Mouse (Mus musculus): ENCODE results near the gene Atp6v0d1. TPM values are rescaled to one million over a fixed set of nuclear protein-coding genes. Genes with fewer than 3 reads are reported as not detected.

The Atp6v0d1 gene
- polyA plus RNA-seq, 1 experiment, result 65.1 TPM

DNA sequence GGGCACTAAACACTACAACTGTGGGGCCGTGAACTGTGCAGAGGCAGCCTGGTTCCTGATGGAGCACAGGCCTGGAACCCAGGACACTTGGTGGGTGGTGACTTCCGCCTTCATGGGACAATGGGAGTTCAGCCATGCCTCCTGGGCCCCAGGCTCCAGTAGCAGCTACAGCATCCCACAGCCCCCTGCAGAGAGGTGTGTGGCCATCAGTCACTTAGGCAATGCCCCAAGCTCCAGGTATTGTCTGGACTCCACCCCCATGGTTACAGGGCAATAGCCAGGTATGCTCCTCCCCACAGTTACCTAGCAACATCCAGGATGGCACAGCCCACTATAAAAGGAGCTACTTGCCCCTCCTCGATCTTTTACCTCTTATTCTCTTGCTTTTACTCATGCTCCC lies 10.6 kb downstream of the Atp6v0d1 start:
- H3K4me1 ChIP-seq (ENCODE audit: control insufficient read depth, insufficient read depth, insufficient read length, low read length), result peaks cover 8% of the 10 kb centered on the region
- H3K4me3 ChIP-seq (ENCODE audit: insufficient read depth, low read depth, low read length), result no peak overlapping the region
- H3K27ac ChIP-seq (replicated peaks; ENCODE audit: low read depth, low read length), result no peak overlapping the region

DNA sequence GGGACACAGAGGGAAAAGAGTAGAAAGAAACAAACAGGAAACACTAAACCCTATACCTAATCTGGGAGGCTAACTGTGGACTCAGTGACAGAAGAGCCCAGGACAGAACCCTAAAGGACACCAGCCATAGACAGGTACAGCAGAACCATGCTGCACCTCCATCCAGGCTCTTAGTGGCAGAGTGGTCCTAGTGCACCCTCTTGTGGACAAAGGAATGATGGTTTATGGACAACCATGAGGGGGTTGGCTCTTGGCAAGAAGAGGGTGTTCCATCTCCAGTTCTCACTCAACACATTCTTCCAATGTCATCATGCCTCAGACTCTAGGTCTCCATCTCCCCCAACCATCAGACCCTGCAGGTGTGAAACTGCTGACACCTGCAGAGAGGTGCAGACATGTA lies 11.8 kb downstream of the Atp6v0d1 start:
- H3K4me1 ChIP-seq (ENCODE audit: control insufficient read depth, insufficient read depth, insufficient read length, low read length), result peaks cover 14% of the 10 kb centered on the region
- H3K4me3 ChIP-seq (ENCODE audit: insufficient read depth, low read depth, low read length), result no peak overlapping the region
- no peak overlapping the region for H3K27ac ChIP-seq (replicated peaks; ENCODE audit: low read depth, low read length)

GRCm38 (mm10) chr8:105552824-105553223 lies 13.0 kb downstream of the Atp6v0d1 start:
- H3K4me1 ChIP-seq (ENCODE audit: control insufficient read depth, insufficient read depth, insufficient read length, low read length), result peaks cover 14% of the 10 kb centered on the region
- no peak overlapping the region for H3K4me3 ChIP-seq (ENCODE audit: insufficient read depth, low read depth, low read length)
- H3K27ac ChIP-seq (replicated peaks; ENCODE audit: low read depth, low read length), result peak overlapping the region; percentile 53; the same call in 1 of the 2 replicates

DNA sequence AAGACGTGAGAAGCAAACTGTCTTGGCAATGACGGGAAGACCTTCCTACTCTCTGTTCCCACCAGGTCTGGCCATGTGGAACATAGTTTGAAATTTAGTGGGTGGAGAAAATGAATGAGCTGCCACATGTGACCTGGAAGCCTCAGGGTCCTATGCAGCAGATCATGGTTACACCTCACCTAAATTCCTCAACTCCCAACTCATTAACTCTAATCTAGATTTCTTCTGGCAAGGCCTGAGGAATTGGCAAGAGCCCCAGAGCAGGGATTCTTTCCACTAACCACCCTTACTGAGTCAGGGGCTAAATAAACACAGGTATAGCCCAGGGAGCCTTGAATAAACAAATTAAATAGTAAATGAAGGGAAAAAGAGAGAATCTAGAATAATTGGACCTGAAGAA lies 13.8 kb downstream of the Atp6v0d1 start:
- Histone ChIP-seq H3K4me3 (ENCODE audit: insufficient read depth, low read depth, low read length) (no peak overlapping the region), H3K27ac (replicated peaks; ENCODE audit: low read depth, low read length) (0 out of 2 replicates have a peak overlapping the region, but pooled peaks have one; percentile 13), H3K4me1 (ENCODE audit: control insufficient read depth, insufficient read depth, insufficient read length, low read length) (peaks cover 15% of the 10 kb centered on the region)

DNA sequence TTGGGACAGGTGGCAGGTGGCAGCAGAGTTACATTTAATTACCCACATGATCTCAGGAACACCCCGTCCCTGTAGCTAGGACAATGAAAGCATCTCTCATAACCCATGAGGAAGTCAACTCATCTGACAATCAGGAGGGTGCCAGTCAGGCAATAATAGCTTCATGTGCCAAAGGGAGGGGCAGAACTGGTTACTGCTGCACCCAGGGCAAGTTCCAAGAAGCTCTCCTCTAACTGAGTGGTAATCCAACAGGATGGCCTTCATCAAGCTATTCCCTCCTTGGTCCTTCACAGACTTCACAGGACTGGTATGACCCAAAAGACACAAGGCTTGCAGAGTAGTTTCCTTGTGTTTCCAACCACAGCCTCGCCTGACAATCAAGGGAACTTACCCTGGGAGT lies 15.8 kb downstream of the Atp6v0d1 start:
- peaks cover 33% of the 10 kb centered on the region for H3K4me1 ChIP-seq (ENCODE audit: control insufficient read depth, insufficient read depth, insufficient read length, low read length)
- H3K4me3 ChIP-seq (ENCODE audit: insufficient read depth, low read depth, low read length), result no peak overlapping the region
- H3K27ac ChIP-seq (replicated peaks; ENCODE audit: low read depth, low read length), result no peak overlapping the region

GRCm38 (mm10) chr8:105549506-105549905 lies 16.3 kb downstream of the Atp6v0d1 start:
- H3K27ac ChIP-seq (replicated peaks; ENCODE audit: low read depth, low read length), result no peak overlapping the region

DNA sequence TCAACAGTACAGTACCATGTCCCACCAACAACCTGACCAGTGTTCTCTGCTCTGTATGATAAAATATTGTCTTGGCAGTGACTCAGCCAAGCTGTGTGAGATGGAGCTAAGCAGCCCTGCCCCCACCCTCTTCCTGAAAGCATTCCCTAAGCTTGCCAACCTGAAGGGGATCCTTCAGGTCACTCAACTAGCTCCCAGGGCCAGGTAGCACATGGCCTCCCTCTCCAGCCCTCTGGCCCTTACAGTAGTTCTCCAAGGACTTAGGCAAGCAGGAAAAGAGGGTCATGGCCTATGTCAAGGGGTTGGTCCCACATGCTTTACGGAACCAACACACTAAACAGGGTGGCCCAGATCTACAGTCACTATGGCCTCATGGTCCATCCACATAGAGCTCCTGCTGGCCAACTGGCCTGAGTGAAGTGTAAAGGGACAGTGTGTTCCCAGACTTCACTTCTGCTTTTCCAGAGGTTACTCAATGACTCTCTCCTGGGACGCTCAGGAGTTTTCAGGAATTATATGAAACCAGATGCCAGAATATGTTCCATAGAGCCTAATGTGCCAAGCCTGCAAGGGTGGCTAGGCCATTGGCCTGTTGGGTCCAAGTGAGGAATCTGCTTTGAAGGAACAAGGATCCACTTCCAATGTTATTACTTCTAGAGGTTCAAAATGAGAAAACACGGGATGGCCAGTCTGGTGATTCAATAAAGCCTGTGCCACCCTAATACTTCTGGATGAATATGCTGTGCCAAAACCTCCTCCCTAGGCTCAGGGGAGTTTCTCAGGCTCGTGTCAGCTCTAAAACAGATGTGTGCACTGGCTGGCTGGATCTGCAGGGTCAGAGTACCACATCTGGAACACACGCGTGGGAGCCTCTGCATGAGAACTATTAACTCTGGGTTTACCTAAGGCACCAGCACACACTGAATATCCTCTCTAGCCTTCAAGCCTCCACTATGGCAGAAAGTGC lies 19.2 kb downstream of the Atp6v0d1 start:
- 0 out of 2 replicates have a peak overlapping the region, but pooled peaks have one; percentile 11 for H3K27ac ChIP-seq (replicated peaks; ENCODE audit: low read depth, low read length)

More at GRCm38 (mm10) chr8:105549506-105549905, 16.3 kb downstream of the Atp6v0d1 start:
- Histone ChIP-seq H3K4me3 (ENCODE audit: insufficient read depth, low read depth, low read length) (no peak overlapping the region), H3K4me1 (ENCODE audit: control insufficient read depth, insufficient read depth, insufficient read length, low read length) (peaks cover 39% of the 10 kb centered on the region)

DNA sequence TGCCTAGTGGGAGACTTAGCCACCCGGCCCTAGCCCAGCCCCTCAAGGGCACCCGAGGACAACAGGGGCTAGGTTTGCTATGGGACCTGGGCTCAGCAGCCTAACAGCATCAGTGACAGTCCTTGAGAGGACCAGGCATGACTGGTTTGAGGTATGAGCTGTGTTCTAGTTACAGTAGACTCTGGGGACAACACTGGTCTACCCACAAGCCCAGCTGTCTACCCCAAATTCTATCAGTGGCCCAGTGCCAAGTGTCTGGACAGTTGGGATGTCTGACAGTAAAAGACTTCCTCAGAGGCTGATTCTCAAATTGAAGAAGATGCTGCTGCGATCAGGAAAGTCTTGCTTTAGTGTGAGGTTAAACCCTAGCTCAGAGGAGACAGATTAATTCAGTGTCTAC lies 20.6 kb downstream of the Atp6v0d1 start:
- Histone ChIP-seq H3K27ac (replicated peaks; ENCODE audit: low read depth, low read length) (peak overlapping the region; percentile 45), H3K4me1 (ENCODE audit: control insufficient read depth, insufficient read depth, insufficient read length, low read length) (peaks cover 43% of the 10 kb centered on the region), H3K4me3 (ENCODE audit: insufficient read depth, low read depth, low read length) (no peak overlapping the region)

More for the DNA sequence above, 19.2 kb downstream of the Atp6v0d1 start:
- H3K4me1 ChIP-seq (ENCODE audit: control insufficient read depth, insufficient read depth, insufficient read length, low read length), result peaks cover 45% of the 10 kb centered on the region
- no peak overlapping the region for H3K4me3 ChIP-seq (ENCODE audit: insufficient read depth, low read depth, low read length)

DNA sequence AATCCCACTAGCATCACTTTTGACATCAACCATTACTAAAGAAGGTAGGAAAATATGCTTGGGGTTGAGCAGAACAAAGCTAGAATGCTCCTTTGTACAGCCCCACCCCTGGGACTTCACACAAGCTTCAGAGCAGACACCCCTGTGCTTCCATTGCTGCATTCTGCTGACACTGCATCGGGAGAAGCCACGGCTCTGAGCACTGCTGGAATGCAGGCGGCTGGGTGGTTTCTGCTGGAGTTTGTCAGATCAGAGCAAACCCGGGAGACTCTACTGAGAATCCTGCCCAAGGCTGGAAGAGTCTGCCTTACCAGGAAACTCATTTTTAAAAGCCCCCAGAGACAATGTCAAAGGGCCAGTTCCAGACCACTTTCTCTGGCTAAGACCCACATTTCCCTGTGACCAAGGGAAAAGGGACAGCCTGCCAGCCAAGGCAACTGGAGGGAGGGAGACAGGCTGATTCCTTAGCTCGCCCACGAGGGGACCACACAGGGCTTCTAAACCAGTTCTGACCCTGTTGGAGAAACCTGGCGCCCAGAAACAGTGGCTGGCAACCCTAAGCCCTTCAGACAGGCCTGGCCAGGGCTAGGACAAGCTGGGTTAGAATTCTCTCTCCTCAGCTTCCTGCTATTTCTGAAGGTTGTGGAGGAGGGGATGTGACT lies 21.2 kb downstream of the Atp6v0d1 start:
- no peak overlapping the region for H3K4me3 ChIP-seq (ENCODE audit: insufficient read depth, low read depth, low read length)
- peak overlapping the region; percentile 57 for H3K27ac ChIP-seq (replicated peaks; ENCODE audit: low read depth, low read length)
- H3K4me1 ChIP-seq (ENCODE audit: control insufficient read depth, insufficient read depth, insufficient read length, low read length), result peaks cover 37% of the 10 kb centered on the region

GRCm38 (mm10) chr8:105543703-105544102 lies 22.1 kb downstream of the Atp6v0d1 start:
- H3K4me1 ChIP-seq (ENCODE audit: control insufficient read depth, insufficient read depth, insufficient read length, low read length), result peaks cover 37% of the 10 kb centered on the region
- peak overlapping the region; percentile 57 for H3K27ac ChIP-seq (replicated peaks; ENCODE audit: low read depth, low read length)
- no peak overlapping the region for H3K4me3 ChIP-seq (ENCODE audit: insufficient read depth, low read depth, low read length)

GRCm38 (mm10) chr8:105542808-105543207 lies 23.0 kb downstream of the Atp6v0d1 start:
- no peak overlapping the region for H3K4me3 ChIP-seq (ENCODE audit: insufficient read depth, low read depth, low read length)
- peaks cover 37% of the 10 kb centered on the region for H3K4me1 ChIP-seq (ENCODE audit: control insufficient read depth, insufficient read depth, insufficient read length, low read length)
- H3K27ac ChIP-seq (replicated peaks; ENCODE audit: low read depth, low read length), result no peak overlapping the region

DNA sequence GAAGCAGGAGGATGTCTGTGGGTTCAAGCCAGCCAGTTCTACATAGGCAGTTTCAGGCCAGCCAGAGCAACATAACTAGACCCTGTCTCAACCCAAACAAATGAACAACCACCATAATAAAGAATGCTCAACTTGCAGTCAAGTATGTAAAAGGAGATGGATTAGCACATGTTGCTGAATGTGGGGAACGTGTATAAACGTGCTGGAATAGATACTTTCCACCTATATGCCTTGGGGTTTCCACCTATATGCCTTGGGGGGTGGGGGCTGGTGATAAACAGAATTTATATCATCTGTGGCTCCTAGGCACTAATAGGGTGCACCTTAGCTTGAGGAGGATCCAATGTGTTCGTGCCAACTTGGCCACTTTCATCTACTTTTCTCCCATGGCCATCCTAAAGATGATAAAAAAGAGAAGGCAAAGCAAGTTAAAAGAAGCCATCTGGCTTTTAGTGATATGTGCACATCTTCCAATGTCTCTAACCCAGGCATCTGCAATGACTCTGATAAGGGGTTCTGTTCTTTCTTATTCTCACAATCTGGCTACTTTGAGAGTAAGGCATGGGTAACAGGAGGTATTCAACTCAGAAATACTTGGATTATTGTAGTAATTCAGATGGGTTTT lies 23.7 kb downstream of the Atp6v0d1 start:
- no peak overlapping the region for H3K4me3 ChIP-seq (ENCODE audit: insufficient read depth, low read depth, low read length)
- no peak overlapping the region for H3K27ac ChIP-seq (replicated peaks; ENCODE audit: low read depth, low read length)

DNA sequence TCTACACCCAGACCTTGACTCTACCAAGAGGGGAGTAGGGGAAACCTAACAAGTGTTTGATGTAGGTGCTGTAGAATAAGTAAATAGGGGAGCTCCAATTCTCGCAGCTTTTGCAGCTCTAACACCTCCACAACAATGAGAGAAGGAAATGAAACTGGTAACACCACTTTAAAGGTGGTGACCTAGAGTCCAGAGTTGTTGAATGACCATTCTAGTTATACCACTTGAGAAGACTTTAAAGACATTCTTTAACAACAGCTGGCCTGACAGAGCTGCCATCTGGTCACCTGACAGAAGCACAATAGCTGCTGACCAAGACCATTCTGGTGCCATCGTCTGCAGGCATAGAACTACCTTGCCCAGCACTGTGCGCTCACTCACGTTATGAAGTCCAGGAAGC lies 26.9 kb downstream of the Atp6v0d1 start:
- H3K4me3 ChIP-seq (ENCODE audit: insufficient read depth, low read depth, low read length), result no peak overlapping the region
- H3K27ac ChIP-seq (replicated peaks; ENCODE audit: low read depth, low read length), result no peak overlapping the region
- peaks cover 6% of the 10 kb centered on the region for H3K4me1 ChIP-seq (ENCODE audit: control insufficient read depth, insufficient read depth, insufficient read length, low read length)

More for the DNA sequence above, 23.7 kb downstream of the Atp6v0d1 start:
- H3K4me1 ChIP-seq (ENCODE audit: control insufficient read depth, insufficient read depth, insufficient read length, low read length), result peaks cover 36% of the 10 kb centered on the region

DNA sequence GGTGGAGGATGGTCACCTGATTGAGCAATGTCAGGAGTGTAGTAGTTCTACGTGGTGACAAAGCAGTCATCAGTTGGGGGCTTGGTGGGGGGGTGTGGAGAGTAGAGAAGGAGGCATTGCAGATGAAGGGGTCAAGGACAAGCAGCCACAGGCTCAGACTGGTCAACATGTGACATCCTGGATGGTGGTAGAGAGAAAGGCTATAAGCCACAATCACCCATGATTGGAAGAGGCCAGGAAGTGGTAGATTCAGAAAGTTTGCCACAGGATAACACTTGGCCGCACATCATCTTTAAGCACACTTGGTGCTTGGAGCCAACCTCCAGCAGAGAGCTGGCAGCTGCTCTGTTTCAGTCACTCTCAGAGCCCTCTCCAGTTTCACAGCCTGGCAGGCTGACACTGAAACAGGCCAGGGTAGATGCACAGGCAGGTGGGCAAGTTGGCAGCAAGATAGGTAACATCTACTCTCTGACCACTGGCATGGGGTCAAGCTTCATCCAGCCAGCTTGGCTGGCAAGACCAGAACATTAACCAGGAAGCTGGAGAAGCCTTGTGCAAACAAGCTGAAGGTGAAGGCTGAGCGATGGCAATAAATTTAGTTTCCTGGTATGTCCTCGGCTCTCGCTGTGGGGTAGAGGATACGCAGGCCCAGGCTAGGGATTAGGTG lies 28.7 kb downstream of the Atp6v0d1 start:
- peaks cover 4% of the 10 kb centered on the region; the same call in 1 of the 2 replicates for H3K4me1 ChIP-seq (ENCODE audit: control insufficient read depth, insufficient read depth, insufficient read length, low read length)
- no peak overlapping the region for H3K4me3 ChIP-seq (ENCODE audit: insufficient read depth, low read depth, low read length)
- no peak overlapping the region for H3K27ac ChIP-seq (replicated peaks; ENCODE audit: low read depth, low read length)

Measured in brown adipose tissue, adult 24 weeks (tissue).